Mouse (Mus musculus): ENCODE measurements at regions not wholly inside any gene's neighbourhood (a gene's known extent, or its start where the extent isn't known, plus 50 kb on each side); places are given as distances from the start of the nearest gene placed in this dataset.
A peak's percentile ranks its signal among the peaks of the same experiment; 100 is the strongest.
"Not testable (repeated sequence)": the region's sequence is repeated elsewhere in the genome, so short reads cannot be mapped to it uniquely, and the experiment has no call there.

DNA sequence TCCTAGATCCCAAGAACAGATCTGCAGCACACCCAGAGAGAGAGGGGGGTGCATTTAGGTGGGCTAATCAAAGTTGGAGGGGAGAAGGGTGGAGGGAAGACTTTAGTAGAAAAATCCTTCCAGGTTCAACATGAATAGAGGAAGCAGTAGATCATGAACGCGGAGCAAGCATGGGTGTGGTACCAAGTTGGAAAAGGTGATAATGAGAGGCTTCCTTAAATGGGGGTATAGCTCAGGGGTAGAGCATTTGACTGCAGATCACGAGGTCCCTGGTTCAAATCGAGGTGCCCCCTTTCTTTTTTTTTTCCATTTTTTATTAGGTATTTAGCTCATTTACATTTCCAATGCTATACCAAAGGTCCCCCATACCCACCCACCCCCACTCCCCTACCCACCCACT lies 54.0 kb upstream of the Krba1 start:
- not testable (repeated sequence) for DNase-seq (ENCODE audit: low spot score in 2 of 2)

DNA sequence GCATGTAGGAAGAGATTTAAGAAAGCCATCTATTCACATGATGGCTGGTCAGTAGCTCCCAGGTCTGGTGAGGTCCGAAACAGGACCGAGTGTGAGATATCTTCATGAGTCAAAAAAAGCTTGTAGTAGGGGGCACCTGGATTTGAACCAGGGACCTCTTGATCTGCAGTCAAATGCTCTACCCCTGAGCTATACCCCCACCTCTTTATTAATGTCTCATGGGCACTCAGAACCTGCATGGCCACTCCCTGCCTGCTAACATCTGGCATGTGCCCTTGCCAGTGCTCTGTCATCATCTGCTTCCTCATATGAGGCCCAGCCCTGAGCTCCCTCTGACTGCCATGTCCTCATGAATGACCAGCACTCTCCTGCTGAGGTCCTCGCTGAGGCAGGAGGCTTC lies 58.4 kb upstream of the Krba1 start:
- not testable (repeated sequence) for DNase-seq (ENCODE audit: low spot score in 2 of 2)

DNA sequence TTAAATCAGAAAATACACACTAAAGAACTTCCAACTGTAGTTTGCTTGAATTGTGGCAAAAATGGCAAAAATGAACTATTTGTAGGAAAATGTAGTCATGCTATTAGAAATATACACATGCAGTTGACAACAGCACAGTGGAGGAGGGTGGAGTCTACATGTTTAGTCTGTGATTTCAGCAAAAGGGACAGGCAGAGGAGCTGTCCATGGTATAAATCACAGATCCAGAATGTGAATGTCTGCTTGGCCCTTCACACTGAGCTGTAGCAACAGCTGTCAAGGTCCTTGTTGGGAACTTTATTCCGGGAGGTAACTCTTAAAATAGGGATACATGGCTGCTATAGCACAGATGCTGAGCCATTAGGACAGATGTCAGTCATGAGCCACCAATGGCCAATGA lies 107.4 kb upstream of the Krba1 start:
- no peak for DNase-seq (ENCODE audit: low spot score in 2 of 2)

DNA sequence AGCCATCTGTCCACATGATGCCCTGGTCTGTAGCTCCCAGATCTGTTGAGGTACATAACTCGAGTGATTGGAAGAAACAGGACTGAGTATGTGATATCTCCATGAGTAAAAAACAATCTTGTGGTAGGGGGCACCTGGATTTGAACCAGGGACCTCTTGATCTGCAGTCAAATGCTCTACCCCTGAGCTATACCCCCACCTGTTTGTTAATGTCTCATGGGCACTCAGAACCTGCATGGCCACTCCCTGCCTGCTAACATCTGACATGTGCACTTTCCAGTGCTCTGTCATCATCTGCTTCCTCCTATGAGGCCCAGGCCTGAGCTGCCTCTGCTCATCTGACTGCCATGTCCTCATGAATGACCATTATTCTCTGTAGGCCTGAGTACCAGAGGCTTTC lies 115.7 kb upstream of the Krba1 start:
- DNase-seq (ENCODE audit: low spot score in 2 of 2): not testable (repeated sequence)

DNA sequence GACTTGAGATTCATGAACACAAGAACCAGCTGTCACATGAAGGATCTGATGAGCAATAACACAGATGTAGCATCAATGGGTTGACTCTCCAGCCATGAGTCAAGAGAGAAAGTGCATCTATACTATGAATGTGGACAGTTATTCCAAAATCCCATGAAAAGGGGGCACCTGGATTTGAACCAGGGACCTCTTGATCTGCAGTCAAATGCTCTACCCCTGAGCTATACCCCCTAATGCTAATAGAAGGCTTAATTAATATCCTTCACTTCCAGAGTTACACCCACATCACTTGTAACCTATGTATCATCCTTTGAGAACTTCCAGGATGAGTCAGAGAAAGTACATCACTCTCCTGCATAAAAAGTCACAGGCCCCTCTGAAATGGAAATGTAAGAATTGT lies 133.8 kb upstream of the Krba1 start:
- not testable (repeated sequence) for DNase-seq (ENCODE audit: low spot score in 2 of 2)

DNA sequence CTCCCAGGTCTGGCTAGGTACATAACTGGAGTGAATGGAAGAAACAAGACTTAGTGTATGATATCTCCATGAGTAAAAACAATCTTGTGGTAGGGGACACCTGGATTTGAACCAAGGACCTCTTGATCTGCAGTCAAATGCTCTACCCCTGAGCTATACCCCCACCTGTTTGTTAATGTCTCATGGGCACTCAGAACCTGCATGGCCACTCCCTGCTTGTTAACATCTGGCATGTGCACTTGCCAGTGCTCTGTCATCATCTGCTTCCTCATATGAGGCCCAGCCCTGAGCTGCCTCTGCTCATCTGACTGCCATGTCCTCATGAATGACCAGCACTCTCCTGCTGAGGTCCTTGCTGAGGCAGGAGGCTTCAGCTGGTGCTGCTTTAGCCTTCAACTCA lies 142.4 kb upstream of the Krba1 start:
- DNase-seq (ENCODE audit: low spot score in 2 of 2): not testable (repeated sequence)

DNA sequence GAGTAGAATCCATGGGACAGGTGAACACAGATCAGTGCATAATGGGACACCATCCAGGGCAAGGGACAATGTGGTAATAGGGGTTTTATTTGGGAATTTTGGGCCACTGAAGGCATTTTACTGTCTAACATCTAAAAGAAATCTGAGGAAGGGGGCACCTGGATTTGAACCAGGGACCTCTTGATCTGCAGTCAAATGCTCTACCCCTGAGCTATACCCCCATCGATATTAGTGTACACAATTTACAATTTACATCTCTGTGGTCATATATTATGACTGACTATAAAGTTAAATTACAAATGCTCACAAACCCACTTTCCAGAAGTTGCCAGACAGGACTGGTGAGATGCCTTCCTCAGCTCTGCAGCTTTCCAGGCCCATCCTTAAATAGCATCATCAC lies 143.4 kb upstream of the Krba1 start:
- DNase-seq (ENCODE audit: low spot score in 2 of 2): no peak

DNA sequence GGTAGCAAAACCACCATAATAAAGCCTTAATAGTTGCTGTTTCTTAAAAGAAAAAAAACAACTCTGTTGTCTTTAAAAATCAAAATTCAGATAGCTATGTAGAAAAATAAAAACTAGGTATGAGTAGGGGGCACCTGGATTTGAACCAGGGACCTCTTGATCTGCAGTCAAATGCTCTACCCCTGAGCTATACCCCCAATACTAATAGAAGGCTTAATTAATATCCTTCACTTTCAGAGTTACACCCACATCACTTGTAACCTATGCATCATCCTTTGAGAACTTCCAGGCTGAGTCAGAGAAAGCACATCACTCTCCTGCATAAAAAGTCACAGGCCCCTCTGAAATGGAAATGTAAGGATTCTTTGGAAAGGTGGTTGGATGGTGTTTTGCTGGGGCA lies 151.2 kb upstream of the Krba1 start:
- DNase-seq (ENCODE audit: low spot score in 2 of 2): not testable (repeated sequence)

DNA sequence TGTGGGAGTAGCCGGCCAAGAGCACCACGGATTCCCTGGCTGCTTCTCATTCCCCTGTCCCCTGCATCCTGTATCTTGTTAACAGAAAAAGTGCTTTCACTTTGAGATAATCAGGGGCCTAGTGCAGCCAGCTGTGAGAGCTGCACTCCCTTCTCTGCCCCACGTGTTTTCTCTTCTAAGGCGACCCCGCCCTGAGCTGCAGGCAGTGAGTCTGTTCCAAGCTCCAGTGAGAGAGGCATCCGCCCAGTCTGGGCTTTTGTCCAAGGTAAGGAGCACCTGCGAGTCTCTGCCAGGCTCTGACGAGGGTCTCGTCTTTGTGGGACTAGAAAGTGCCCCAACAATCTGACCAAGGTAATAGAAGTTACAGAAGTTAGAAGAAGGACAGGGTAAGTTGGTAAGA lies 141.0 kb upstream of the Zfp746 start:
- DNase-seq (ENCODE audit: low spot score in 2 of 2): no peak

DNA sequence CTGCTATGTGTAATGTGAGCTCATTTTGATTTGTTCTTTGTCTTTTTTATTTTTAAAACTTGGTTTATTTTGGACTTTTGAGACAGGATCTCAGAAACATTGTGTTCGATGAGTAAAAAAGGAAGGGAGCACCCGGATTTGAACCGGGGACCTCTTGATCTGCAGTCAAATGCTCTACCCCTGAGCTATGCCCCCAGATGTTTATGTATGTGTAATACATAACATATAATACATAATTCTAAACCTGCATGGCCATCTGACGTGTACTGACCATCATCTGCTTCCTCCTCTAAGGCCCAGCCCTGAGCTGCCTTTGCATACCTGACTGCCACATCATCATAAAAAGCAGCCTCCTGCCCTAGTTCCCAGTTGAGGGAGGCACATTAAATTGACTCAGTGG lies 137.8 kb upstream of the Zfp746 start:
- no peak for DNase-seq (ENCODE audit: low spot score in 2 of 2)

DNA sequence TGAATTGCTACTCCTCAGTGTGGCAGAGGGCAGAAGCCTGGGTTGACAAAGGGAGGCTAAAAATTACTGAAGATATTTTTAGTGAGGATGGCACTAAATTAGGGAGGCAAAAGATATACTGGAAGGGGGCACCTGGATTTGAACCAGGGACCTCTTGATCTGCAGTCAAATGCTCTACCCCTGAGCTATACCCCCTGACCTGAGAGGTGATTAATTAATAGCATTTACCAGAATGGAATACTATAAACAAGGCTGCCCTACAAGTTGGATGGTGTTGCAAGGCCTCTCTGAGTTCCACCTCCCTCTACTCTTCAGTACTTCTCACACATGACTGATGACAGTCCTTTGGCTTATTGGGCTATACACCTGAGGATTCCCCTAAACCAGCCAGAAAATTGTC lies 136.6 kb upstream of the Zfp746 start:
- no peak for DNase-seq (ENCODE audit: low spot score in 2 of 2)

DNA sequence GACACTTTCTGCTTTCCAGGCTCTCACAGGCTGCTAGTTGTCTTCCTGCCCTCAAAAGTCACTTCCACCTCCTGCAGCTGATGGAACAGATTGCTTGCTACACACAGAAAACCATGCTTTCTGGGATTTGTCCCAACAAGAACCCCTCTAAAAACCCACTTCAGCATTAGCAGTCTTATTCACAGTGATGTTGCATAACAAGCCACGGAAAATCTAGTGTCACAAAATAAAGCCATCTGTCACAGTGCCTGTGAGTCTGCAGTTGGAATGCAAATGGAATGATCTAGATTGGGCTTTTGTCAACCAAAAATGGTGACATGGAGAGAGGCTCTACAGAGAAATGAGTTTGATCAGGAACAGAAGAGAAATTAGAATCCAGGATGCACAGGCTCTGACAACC lies 135.4 kb upstream of the Zfp746 start:
- DNase-seq (ENCODE audit: low spot score in 2 of 2): not testable (repeated sequence)

DNA sequence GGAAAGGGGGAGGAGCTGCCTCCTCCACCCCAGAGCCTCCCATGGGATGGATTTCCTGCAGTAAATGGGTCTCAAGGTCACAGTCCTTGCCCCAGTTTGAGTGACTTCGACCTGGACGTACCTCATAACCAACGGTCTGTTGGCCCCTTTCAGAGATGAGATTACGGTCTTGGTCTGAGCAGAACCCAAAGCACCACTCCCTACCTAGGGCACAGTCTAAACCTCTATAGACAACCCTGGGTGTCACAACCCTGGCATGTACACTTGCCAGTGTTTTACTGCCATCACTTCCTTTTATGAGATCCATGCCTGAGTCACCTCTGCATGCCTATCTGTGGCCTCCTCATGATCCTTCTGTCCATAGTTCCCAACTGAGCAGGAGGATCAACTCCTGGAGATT lies 128.8 kb upstream of the Zfp746 start:
- DNase-seq (ENCODE audit: low spot score in 2 of 2): no peak

DNA sequence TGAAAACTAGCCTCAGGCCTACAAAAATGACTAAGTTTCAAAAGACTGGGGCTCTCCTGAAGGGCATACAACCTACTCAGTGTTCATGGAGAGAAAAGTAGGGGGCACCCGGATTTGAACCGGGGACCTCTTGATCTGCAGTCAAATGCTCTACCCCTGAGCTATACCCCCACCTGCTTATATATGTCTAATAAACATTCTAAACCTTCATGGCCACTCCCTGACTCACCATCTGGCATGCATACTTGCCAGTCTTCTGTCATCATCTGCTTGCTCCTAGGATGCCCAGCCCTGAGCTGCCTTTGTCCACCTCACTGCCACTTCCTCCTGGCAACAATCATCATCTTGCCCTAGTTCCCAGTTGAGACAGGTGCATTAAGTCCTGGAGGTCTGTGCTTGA lies 123.3 kb upstream of the Zfp746 start:
- no peak for DNase-seq (ENCODE audit: low spot score in 2 of 2)

DNA sequence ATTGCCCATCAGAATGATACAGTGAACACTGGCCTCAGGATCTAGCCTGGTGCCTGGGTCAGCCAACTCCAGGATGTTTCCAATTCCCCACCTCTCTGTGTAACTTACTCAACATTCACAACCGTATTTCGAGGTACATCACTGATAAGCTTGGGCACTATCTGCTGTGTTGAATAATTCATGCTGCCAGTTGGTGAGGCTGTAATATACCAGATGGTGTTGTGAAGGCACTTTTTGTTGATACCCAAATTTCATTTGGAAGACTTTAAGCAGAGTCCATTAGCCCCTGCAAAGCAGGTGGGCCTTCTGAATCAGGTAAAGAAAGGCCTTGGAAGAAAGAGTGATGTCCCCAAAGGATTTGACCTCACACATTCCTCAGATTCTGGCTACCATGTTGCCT lies 122.7 kb upstream of the Zfp746 start:
- DNase-seq (ENCODE audit: low spot score in 2 of 2): no peak

DNA sequence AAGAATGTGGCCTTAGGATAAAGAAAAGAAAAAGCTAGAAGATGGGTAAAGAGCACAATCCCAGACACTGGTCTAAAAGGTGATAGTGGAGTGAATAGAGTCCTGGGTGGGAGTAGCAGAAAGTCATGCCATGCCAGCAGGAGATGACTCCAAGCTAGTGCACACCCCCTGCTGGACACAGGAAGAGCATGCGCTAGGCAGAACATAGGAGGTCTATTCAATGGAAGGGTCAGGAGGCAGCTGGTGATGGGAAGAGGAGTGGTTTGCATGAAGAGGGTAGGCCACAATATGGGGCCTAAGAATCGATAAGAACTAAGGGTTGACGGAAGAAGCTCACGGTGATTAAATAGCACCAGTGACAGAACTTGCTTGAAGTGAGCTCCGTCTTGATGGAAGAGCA lies 119.3 kb upstream of the Zfp746 start:
- no peak for DNase-seq (ENCODE audit: low spot score in 2 of 2)

DNA sequence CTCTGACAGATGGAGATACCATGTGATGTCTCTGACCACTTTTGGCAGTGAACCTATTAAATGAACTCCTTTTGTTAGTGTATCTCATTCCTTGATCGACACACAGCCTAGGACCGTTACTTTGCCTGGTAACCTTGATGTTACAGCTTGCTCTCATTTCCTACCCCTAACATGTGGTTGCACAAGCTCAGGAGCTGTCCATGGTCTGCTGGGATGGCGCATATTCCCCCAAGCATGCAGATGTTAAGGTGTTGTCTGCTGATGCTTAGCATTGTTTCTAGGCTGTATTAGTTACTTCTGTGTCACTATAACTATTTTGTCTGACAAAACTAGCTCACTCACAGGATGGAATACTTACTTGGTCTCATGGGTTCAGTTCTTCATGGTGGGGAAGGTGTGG lies 113.6 kb upstream of the Zfp746 start:
- no peak for DNase-seq (ENCODE audit: low spot score in 2 of 2)

DNA sequence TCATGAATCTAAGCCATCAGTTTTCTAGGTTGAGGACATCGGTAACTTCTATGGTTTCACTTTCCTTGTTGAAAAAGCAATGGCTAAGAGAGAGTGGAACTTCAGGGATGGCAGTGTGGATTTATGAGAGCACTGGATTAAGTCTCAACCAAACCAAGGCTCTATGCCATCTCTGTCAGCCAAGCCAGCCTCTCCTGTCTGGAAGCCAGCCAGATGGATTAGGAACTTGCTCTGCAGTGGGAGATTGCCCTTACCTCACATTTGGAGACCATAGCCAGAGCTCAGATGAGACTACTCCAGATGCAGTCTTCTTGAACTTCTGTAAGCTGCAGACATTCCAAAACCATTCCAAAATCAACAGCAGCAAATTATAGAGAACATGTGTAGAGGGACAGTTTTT lies 112.4 kb upstream of the Zfp746 start:
- DNase-seq (ENCODE audit: low spot score in 2 of 2): no peak

DNA sequence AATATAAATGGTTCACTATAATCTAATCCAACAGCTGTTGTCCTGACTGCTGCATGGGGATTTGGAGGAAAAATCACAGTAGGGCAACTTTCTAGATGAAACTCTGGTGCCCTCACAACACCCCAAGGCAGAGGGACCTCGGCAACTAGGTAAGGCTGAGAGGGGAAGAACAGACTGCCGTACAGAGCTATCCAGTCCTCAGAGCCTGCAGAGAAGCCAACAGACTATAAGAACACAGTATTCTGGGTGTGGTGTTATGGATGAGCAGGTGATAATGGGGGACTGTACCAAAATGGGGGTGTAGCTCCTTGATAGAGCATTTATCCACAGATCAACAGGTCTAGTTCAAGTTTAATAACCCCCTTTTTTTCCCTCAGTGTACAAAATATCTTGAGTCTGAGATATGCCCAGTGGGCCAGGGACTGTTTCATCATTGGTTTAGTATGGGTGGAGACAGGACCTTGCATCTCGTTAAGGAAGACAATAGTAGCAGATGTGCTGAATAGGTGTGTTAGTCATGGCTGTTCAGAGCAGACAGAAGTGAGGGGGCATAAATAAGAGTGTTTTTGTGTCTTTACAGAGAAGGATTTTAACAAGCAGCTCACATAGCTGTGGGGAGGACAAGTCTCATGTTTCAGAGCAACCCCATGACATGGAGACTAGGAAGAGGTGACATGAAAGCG lies 111.4 kb upstream of the Zfp746 start:
- DNase-seq (ENCODE audit: low spot score in 2 of 2): no peak

DNA sequence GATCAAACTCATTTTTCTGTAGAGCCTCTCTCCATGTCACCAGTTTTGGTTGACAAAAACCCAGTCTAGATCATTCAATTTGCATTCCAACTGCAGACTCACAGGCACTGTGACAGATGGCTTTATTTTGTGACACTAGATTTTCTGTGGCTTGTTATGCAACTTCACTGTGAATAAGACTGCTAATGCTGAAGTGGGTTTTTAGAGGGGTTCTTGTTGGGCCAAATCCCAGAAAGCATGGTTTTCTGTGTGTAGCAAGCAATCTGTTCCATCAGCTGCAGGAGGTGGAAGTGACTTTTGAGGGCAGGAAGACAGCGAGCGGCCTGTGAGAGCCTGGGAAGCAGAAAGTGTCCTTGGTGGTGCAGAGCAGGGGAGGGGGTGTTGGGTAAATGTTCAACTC lies 102.0 kb upstream of the Zfp746 start:
- DNase-seq (ENCODE audit: low spot score in 2 of 2): not testable (repeated sequence)

DNA sequence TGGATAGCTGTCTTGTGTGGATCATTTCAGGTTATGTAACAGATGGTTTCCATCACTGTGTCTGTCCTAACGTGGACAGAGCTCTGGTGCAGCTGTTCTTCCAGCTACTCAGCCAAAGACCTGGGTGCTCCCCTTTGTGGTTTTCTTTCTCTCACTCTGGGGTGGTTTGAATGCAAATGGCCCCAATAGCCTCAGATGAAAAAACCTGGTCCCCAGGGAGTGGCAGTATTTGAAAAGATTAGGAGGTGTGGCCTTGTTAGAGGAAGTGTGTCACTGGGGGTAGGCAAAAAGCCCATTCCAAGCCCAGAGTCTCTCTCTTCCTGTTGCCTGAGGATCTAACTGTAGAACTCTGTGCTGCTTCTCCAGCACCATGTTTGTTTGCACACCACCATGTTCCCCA lies 98.9 kb upstream of the Zfp746 start:
- DNase-seq (ENCODE audit: low spot score in 2 of 2): no peak

DNA sequence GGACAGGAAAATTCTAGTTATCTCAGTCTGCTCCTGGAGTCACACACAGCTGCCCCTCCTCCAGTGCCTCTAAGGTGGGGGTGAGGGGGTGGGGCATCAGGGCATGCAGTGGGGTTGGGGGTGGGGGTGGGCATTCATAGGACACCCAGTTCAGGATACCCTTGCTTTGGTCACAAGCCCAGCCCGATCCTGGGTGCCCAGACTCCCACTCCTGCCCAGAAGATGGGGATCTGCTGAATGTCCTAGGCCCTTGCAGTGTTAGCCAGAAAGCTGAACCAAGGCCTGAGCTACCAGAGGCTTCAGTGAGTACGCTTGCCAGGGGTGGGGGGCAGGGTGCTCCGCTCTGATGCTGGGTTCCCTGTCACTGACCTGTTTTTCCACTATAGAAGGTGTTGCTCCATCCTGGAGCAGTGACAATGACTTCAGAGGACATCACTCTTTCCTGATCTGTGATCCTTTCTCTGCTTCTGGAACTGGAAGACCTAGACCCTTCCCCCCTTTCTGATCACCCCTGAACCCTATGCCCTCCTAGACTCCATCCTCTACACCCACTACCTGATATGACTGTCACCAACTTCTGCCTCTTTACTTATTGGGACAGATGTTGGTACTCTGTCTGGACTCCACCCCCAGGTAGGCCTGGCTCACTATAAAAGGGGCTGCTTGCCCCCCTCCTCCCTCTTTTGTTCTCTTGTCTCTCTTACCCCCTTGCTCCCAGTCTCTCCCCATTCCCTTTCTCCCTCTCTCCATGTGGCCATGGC lies 92.1 kb upstream of the Zfp746 start:
- no peak for DNase-seq (ENCODE audit: low spot score in 2 of 2)

DNA sequence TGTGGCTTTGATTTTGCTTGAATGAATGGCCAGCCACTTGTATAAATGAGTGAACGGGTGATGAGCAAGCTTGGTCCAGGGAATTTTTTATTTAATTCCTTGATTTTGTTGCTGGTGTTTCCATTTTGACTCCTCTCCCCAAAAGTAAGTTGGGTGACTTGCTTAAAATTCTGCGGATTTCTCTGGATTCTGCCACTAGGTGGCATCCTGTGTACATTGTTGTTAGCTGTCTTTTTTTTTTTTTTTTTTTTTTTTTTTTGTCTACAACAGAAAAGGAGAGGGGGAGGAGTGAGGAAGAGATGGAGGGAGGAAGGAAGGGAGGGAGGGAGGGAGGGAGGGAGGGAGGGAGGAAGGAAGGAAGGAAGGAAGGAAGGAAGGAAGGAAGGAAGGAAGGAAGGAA lies 91.5 kb upstream of the Zfp746 start:
- DNase-seq (ENCODE audit: low spot score in 2 of 2): peak; percentile 12 to 33

DNA sequence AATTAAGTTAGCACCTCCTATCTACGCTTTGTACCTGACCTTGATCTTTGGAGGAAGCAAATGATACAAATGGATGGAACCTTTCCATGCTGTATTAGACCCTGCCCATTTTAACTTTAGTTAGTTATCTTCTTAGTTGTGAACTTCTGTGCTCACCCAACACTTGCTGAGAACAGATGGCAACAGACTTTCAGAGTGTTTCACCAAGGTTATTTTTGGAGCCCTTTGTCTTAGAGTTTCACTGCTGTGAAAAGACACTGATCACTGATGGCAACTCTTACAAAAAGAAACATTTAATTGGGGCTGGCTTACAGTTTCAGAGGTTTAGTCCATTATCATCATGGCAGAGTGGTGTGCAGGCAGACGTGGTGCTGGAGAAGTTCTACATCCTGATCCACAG lies 88.8 kb upstream of the Zfp746 start:
- DNase-seq (ENCODE audit: low spot score in 2 of 2): no peak

All from natural killer cell, adult 2 months (primary cell).